Mouse (Mus musculus) cerebellum, adult 9-10 months (tissue): ENCODE measurements around the gene Nwd2.

Experiments used
- DNase-seq: peaks from one replicate; pipeline ENCODE4 v3.0.0; 2022

The Nwd2 gene

GRCm38 (mm10) chr5:63649070-63649532 is at the start of gene Nwd2:
Gene Nwd2 (plus strand): TSS chr5:63649102.
- DNase-seq, result no peak

- DNase-seq, result no peak
Measured at GRCm38 (mm10) chr5:63607447-63607846, 41.5 kb upstream of the Nwd2 start.

DNA sequence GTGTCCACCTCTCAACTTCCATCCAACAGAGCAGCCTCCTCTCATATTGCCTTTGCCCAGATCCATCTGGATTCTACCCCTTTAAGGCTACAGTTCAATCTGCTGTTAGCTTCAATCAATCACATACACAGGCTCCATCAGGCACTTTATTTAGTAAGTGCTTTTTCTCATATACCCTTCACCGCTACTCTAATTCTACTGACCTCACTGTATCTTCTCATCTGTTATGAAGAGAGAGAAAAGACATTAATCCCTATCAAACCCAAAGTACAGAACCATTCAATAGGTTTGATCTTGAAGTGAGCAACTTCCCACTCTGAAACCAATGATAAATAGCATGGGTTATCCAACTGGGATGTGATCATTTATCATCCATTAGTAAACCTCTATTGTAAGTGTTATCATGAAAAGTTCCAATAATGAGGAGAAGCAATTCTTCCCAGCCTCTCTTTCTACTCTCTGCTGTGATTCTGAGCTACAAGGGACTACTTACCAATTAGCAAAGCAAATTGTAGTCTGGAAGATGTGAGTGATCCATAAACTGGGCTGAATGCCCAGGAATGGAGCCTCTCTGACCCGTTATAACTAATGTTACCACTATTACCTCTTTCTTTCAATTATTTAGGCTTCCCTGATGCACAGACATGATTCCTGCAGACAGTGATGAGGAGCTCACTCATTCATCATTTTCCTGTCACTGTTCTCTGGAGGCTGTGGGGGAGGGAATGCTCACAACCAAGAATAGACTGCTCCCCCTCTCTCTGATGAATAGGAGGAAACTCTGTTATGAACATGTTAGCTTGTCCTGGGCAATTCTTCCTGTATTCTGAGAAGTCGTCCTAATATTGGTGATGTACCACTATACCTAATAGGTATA is 31.9 kb upstream of the Nwd2 start:
- DNase-seq, result no peak

DNA sequence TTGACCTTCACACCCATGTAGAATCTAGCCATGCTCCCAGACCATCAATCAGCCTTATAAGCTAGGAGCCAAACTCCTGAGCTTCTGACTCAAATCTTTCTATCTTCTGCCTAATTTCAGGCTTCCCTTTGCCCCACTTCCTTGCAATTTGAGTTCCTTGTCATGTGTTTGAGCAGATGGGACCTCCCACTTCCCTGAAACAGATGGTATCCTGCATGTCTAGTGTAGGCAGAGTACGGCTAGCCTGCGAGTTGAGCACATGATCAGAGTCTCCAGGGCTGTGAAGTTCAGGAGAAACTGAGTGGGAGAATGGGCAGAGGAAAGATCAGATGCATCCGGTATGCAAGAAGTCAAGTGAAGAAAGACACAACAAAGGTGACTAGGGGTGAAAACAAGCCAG is 24.8 kb upstream of the Nwd2 start:
- no peak for DNase-seq

DNA sequence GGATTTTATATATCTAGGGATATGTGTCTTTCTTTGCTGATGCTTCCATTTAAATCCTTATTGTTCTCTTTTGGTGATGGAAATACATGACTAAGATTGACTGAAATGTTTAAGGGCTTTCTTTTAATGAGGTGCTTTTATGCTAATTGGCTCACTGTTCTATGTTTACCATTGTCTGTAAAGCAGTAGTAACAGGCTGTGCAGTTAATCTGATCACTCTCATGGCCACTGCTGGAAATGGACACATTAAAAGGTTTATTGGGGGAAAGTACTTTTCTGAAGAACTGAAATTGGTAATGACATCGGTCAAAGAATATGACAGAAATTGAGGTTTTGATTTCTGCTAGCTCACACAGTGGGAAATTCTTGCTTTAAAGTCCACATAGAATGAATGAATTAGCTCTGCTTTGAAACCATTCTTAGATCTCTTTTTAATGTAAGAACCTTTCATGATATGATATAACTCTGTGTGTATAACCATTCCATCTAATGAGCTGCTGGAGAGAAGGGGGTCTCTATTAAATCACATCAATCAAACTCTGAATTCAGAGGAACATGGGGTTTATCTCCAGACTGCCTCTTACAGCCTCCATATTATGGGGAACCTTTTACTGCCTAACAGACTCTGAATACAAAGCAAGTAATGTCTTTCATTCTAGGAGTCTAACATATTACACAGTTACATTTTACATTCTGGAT is 20.9 kb upstream of the Nwd2 start:
- no peak for DNase-seq

- no peak for DNase-seq
Measured at GRCm38 (mm10) chr5:63628531-63628871, 20.4 kb upstream of the Nwd2 start.

DNA sequence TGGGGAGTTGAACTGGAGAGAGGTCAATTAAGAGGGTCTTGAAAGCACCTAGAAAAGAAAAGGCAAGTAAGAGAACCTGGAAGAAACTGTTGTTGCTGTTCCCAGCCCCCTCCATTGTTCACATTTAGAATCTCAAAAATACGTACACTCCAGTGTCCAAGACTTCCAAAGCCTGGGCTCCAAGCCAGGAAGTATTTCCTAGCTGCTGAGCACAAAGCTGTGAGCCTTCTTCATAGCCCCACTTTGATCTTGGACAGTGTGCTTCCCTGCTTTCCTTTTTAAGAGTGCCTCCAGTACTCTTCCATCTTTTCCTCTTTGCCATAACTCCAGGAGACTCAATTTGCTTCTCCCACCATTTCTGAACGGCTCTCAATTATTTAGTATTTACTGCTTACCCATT is 14.3 kb upstream of the Nwd2 start:
- no peak for DNase-seq

GRCm38 (mm10) chr5:63648187-63648586 is 715 bp upstream of the Nwd2 start:
- no peak for DNase-seq

DNA sequence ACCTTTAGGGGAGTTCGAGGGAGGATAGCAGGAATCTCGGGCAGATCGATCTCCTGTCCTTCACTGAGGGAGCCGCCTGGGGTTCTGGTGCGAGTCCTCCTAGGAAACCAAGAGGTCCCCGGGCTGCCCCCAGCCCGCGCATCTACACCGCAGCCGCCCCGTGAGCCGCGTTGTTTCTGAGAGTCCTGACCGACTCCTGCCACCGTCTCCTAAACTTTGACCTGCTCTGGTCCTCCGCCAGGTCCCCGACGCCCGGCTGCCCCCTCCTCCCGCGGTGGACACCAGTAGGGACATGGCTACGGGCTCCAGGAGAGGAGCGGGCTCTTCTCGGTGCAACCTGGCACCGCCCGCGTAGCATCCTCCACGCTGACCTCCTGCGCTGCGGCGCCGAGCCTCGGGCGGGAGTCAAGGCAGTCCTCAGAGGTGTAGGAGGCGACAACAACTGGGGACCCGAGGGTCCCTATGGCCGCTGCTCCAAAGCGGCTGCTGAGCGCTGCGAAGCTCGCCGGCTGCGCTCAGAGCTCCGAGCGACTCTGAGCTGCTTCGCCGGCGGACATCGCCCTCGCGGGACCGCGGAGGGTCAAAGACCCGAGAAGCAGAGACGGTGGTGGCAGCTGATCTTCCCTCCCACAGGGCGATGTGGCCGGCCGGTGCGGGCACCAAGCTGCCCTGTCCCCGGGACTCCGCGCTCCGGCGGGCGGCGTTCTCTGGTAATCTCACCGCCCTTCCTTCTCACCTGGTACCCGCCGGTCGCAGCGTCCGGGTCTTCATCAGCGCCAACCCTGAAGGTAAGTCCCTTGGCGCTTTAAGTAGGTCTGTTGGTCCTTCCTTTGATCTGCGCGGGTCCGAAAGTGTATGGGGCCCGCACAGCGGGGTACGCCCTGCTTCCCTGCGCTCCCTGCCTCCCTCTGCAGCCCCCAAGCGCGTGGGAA is 897 bp downstream of the Nwd2 start:
- DNase-seq, result no peak

- DNase-seq, result no peak
Measured at GRCm38 (mm10) chr5:63651813-63652212, 2.9 kb downstream of the Nwd2 start.

GRCm38 (mm10) chr5:63652705-63653104 is 3.8 kb downstream of the Nwd2 start:
- DNase-seq, result no peak

DNA sequence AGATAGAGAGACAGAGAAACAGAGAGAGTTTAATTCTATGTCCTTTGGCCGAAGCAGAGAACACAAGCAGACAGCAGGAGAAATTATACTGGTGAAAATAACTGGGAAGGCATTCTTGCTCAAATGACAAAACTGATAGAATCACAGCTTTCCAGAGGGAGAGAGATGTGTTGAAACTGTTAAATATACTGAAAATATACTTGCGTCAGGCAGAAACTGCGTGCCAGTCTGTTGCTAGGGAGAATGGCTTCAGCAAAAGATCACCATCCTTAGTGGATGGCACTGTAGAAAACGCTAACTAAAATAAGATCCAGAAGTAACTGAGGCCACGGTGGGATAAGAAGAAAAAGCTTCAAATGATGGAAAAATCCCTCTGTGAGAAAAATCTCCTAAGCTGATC is 18.0 kb downstream of the Nwd2 start:
- DNase-seq, result no peak

- DNase-seq, result no peak
Measured at GRCm38 (mm10) chr5:63675934-63676333, 27.0 kb downstream of the Nwd2 start.

GRCm38 (mm10) chr5:63689084-63689483 is 40.2 kb downstream of the Nwd2 start:
- DNase-seq, result no peak

DNA sequence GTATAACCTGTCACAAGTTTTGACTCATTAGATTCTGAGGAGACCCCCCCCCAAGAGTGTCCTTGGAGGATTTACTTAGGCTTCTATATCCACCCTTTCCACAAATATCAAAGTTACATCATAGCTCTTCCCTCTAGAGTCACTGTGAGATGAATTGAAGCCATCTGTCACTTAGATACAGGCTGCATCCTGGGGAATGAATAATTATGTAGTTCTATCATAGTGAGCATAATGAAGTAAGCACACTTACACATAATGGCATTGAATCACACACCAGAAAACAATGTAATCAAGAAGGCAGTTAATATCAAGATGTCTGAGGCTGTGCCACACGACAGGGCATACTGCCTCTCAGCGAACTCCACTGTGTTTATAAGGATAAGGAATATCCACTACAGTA is 47.9 kb downstream of the Nwd2 start:
- no peak for DNase-seq

DNA sequence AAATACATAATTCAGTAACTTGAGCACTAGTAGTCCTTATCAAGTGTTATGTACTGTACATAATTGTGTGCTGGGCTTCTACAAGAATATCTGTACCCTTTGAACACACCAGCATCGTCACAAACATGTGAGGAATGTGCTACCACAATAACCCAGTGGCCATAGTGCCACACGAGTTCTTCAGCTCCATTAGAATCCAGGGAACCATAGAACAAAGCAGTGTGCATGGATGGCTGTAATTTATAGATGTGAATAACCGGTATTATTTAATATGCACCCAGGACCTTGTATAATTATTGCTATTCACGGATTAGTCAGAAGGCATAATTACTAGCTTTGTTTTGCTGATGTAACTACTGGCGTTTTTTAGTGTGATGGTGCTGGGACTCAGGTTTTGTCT is 48.3 kb downstream of the Nwd2 start:
- DNase-seq, result no peak

DNA sequence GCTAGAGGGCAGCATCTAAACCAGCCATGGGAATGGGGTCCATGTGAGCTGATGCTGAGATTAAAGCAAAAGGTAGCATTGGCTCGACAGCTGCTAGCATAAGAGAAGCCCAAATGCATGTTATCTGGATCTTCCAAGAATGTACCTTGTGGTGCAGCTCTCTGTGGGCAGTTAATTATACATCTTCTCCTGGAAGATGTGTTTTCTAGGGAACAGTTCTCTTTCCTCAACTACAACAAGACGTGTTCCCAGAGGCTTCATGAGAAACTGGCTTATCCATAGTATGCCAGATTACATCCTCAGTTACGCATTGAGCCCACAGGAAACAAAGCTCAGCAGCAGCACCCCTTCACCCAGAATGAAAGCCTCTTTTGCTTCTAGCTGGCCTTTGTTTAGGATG is 80.1 kb downstream of the Nwd2 start:
- DNase-seq, result no peak

- DNase-seq, result no peak
Measured at GRCm38 (mm10) chr5:63735521-63735920, 86.6 kb downstream of the Nwd2 start.

DNA sequence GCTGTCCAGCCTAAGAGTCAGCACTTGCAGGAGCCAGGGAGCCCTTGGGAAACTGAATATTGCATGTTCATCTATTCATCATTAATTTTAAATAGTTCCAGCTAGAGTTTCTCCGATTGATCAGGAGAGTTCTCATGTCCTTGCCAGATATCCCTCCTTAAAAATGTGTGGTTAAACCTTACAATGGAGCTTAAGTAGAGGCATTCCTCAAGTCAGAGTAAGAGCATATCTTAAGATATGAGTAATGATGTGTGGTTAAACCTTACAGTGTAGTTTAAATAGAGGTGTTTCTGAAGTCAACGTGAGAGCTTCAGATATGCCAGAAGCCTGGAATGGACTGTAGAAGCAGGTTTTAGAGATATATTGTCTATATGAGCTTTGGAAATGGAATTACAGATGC is 94.5 kb downstream of the Nwd2 start:
- no peak for DNase-seq

GRCm38 (mm10) chr5:63748299-63748698 is 99.4 kb downstream of the Nwd2 start:
- DNase-seq, result no peak

DNA sequence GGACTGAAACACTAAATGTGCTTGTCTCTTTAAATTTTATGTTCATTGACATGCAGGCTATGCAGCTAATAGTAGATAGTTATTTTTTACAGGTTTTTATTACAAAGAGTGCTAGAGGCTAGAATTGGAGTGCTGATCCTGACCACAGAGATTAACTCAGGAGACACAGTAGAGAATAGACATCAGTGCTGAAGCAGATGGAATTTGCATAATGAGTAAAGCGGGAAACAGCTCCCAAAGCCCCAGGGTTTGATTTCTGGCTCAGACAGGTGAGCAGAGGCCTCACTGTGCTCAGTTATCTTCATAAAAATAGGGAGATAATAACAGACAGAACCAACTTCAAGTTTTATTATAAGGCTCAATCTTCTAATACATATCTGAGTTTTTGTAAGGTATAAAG is 99.9 kb downstream of the Nwd2 start:
- DNase-seq, result no peak

DNA sequence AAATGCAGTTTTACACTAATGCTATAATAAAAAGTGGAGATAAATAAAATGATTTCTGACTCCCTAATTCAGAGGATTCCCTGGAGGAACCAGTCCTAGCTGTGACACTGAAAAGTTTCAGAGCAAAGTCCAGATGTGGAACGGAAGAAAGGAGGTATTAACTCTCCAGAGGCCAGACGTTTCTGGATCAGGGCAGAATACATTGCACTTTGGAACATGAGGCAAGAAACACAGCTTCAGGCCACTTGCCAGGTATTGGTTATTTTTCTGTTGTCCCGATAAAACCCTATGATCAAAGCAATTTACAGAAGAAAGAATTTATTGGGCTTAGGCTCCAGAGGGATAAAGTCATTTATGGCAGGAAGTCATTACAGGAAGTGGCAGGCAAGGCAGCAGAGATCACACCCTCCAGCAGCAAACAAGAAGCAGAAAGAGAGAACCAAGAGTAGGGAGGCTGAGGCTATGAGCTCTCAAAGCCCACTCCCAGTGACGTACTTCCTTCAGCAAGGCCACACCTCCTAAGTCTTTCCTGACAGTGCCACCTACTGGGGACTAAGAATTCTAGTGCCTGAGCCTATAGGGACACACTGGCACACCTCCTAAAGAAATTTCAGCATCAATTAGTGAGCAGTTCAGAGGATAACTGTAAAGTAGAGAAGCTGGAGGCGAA is 106.3 kb downstream of the Nwd2 start:
- no peak for DNase-seq

DNA sequence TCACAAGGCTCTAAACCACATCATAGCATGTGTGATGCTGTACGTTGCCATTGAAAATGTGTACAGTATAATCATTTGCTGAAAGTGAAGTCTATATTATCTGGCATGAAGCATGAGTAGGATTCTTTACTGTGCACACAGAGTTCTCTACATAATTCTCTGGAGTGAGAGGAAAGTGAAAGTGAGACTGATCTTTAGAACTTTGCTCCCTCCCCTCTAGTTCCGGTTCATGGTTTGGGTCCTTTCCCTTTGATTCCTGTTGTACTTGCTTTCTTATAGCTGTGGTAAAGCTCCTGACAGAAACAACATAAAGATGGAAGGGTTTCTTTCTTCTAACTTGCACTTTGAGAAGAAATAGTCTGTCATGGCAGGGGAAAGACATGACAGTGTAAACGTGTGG is 107.0 kb downstream of the Nwd2 start:
- no peak for DNase-seq
